Mouse (Mus musculus): Measurements from ENCODE around the gene Pde4c. TPM values are rescaled to one million over a fixed set of nuclear protein-coding genes. Genes with fewer than 3 reads are reported as not detected.

The Pde4c gene
- total and polyA plus RNA-seq, 3 experiments, result 0.65 to 3.0 TPM; not detected in 1

- Histone ChIP-seq H3K4me3 (ENCODE audit: control insufficient read depth in 1 of 2, insufficient read depth in 1 of 2, low read depth in 2 of 2, low read length in 2 of 2) (no peak overlapping the region), H3K9ac (ENCODE audit: control insufficient read depth, low read depth, low read length, poor library complexity, severe bottlenecking) (no peak overlapping the region), H3K36me3 (ENCODE audit: control insufficient read depth in 1 of 2, insufficient read depth in 2 of 2, low read length in 2 of 2) (peaks cover 0 to 9% of the 10 kb centered on the region in 2 experiments; a peak in 2 of 4 replicates), H3K79me2 (ENCODE audit: control insufficient read depth, insufficient read depth, low read length, poor library complexity) (no peaks in the 10 kb centered on the region; the same call in 1 of the 2 replicates), H3K9me3 (replicated peaks; ENCODE audit: insufficient read depth, low read length) (no peaks in the 10 kb centered on the region), H3K27me3 (ENCODE audit: control insufficient read depth in 1 of 2, insufficient read depth in 2 of 2, low read length in 2 of 2) (no peaks in the 10 kb centered on the region), H3K4me1 (ENCODE audit: control insufficient read depth in 1 of 2, insufficient read depth in 2 of 2, low read length in 2 of 2) (peaks cover 3 to 10% of the 10 kb centered on the region in 2 experiments; a peak in 3 of 4 replicates), H3K27ac (ENCODE audit: control insufficient read depth, low read depth, low read length) (no peak overlapping the region)
- no peak for TF ChIP-seq TAL1 (IDR thresholded peaks at IDR 0.05; ENCODE audit: low read length)
- TF ChIP-seq NELFE (IDR thresholded peaks at IDR 0.05; ENCODE audit: low read depth, low read length), result no peak
- no peak for TF ChIP-seq MEF2A (IDR thresholded peaks at IDR 0.05; ENCODE audit: extremely low read depth, insufficient replicate concordance, low read depth, low read length, poor library complexity, severe bottlenecking)
- no peak for TF ChIP-seq POLR2AphosphoS5 (IDR thresholded peaks at IDR 0.05; ENCODE audit: borderline replicate concordance, low read depth, low read length)
- no peak for TF ChIP-seq USF1 (IDR thresholded peaks at IDR 0.05; ENCODE audit: low read depth, low read length)
- no peak for DNase-seq (ENCODE audit: low read depth, low spot score)
Observed at GRCm38 (mm10) chr8:70748246-70749096, 25.0 kb downstream of the Pde4c start.

GRCm38 (mm10) chr8:70749097-70749674 is 25.7 kb downstream of the Pde4c start:
- Histone ChIP-seq H3K4me3 (ENCODE audit: control insufficient read depth in 1 of 2, insufficient read depth in 1 of 2, low read depth in 2 of 2, low read length in 2 of 2) (no peak overlapping the region), H3K27me3 (ENCODE audit: control insufficient read depth in 1 of 2, insufficient read depth in 2 of 2, low read length in 2 of 2) (no peaks in the 10 kb centered on the region), H3K4me1 (ENCODE audit: control insufficient read depth in 1 of 2, insufficient read depth in 2 of 2, low read length in 2 of 2) (peaks cover 3 to 13% of the 10 kb centered on the region in 2 experiments; a peak in 3 of 4 replicates), H3K79me2 (ENCODE audit: control insufficient read depth, insufficient read depth, low read length, poor library complexity) (no peaks in the 10 kb centered on the region; the same call in 1 of the 2 replicates), H3K27ac (ENCODE audit: control insufficient read depth, low read depth, low read length) (no peak overlapping the region), H3K9ac (ENCODE audit: control insufficient read depth, low read depth, low read length, poor library complexity, severe bottlenecking) (no peak overlapping the region), H3K36me3 (ENCODE audit: control insufficient read depth in 1 of 2, insufficient read depth in 2 of 2, low read length in 2 of 2) (peaks cover 0 to 15% of the 10 kb centered on the region in 2 experiments; a peak in 2 of 4 replicates), H3K9me3 (replicated peaks; ENCODE audit: insufficient read depth, low read length) (no peaks in the 10 kb centered on the region)
- DNase-seq (ENCODE audit: low read depth, low spot score), result no peak
- TF ChIP-seq KAT2A (conservative IDR thresholded peaks at IDR 0.05; ENCODE audit: low read depth, low read length) (no peak), GATA1 (IDR thresholded peaks at IDR 0.05; ENCODE audit: low read depth, low read length) (no peak), USF1 (IDR thresholded peaks at IDR 0.05; ENCODE audit: low read depth, low read length) (no peak), MXI1 (IDR thresholded peaks at IDR 0.05; ENCODE audit: low read depth, low read length) (no peak), ZMIZ1 (IDR thresholded peaks at IDR 0.05; ENCODE audit: low read depth, low read length) (no peak), TBP (IDR thresholded peaks at IDR 0.05; ENCODE audit: low read depth, low read length) (no peak), NELFE (IDR thresholded peaks at IDR 0.05; ENCODE audit: low read depth, low read length) (no peak), ZC3H11A (IDR thresholded peaks at IDR 0.05; ENCODE audit: low read depth, low read length) (no peak), RAD21 (IDR thresholded peaks at IDR 0.05; ENCODE audit: low read depth, low read length) (no peak), UBTF (IDR thresholded peaks at IDR 0.05; ENCODE audit: borderline replicate concordance, insufficient read depth, low read depth, low read length) (no peak), ZKSCAN1 (IDR thresholded peaks at IDR 0.05; ENCODE audit: low read depth, low read length) (no peak), E2F4 (IDR thresholded peaks at IDR 0.05; ENCODE audit: borderline replicate concordance, low read depth, low read length) (no peak), POLR2AphosphoS2 (IDR thresholded peaks at IDR 0.05; ENCODE audit: low read length) (no peak), USF2 (IDR thresholded peaks at IDR 0.05; ENCODE audit: borderline replicate concordance in 1 of 2, insufficient read depth in 1 of 2, low read depth in 1 of 2, low read length in 2 of 2) (no peak), RCOR1 (IDR thresholded peaks at IDR 0.05; ENCODE audit: low read depth, low read length) (no peak), CTCF (IDR thresholded peaks at IDR 0.05 in 2 of 3, conservative IDR thresholded peaks at IDR 0.05 in 1 of 3; ENCODE audit: control insufficient read depth in 1 of 3, insufficient read depth in 1 of 3, low read depth in 2 of 3, low read length in 3 of 3, poor library complexity in 1 of 3, severe bottlenecking in 1 of 3) (no peak)
